Mouse (Mus musculus): Measurements from ENCODE around the gene Tmem131l. TPM values are rescaled to one million over a fixed set of nuclear protein-coding genes. Genes with fewer than 3 reads are reported as not detected.

Gene Tmem131l
- polyA plus RNA-seq, 1 experiment from 2014 or later: 91.8 TPM

GRCm38 (mm10) chr3:84040476-84041082, 604 bp upstream of the Tmem131l start:
- Histone ChIP-seq H3K27me3 (peaks cover 6% of the 10 kb centered on the region; the same call in 1 of the 2 replicates), H3K27ac (peak overlapping the region; percentile 95), H3K4me2 (replicated peaks) (peak overlapping the region; percentile 87), H3K9ac (replicated peaks) (peak overlapping the region; percentile 97), H3K9me3 (no peaks in the 10 kb centered on the region), H3K36me3 (no peaks in the 10 kb centered on the region), H3K4me3 (replicated peaks) (peak overlapping the region; percentile 95), H3K4me1 (replicated peaks) (peaks cover 37% of the 10 kb centered on the region)
- 5% methylated on average over 23 of the region's 23 CpGs for WGBS
- peak; percentile 69 for ATAC-seq

- H3K27ac ChIP-seq: peak overlapping the region; percentile 95
- H3K9me3 ChIP-seq: no peaks in the 10 kb centered on the region
- peaks cover 6% of the 10 kb centered on the region; the same call in 1 of the 2 replicates for H3K27me3 ChIP-seq
- under 1% methylated on average over 42 of the region's 42 CpGs for WGBS
- H3K9ac ChIP-seq (replicated peaks): peak overlapping the region; percentile 97
- peaks cover 52% of the 10 kb centered on the region for H3K4me1 ChIP-seq (replicated peaks)
- no peaks in the 10 kb centered on the region for H3K36me3 ChIP-seq
- H3K4me2 ChIP-seq (replicated peaks): peak overlapping the region; percentile 87
- peak overlapping the region; percentile 95 for H3K4me3 ChIP-seq (replicated peaks)
- ATAC-seq: peak; percentile 31
Observed at GRCm38 (mm10) chr3:84038981-84039645, 862 bp downstream of the Tmem131l start.

- ATAC-seq: no peak
- peak overlapping the region; percentile 95 for H3K4me3 ChIP-seq (replicated peaks)
- H3K4me2 ChIP-seq (replicated peaks): peak overlapping the region; percentile 87
- peaks cover 62% of the 10 kb centered on the region for H3K4me1 ChIP-seq (replicated peaks)
- peak overlapping the region; percentile 97 for H3K9ac ChIP-seq (replicated peaks)
- H3K27me3 ChIP-seq: peaks cover 6% of the 10 kb centered on the region; the same call in 1 of the 2 replicates
- H3K36me3 ChIP-seq: no peaks in the 10 kb centered on the region
- H3K9me3 ChIP-seq: no peaks in the 10 kb centered on the region
- WGBS: 36% methylated on average over 1 of the region's 1 CpGs
- H3K27ac ChIP-seq: no peak overlapping the region; the same call in 1 of the 2 replicates
Observed at GRCm38 (mm10) chr3:84038126-84038525, 1.8 kb downstream of the Tmem131l start.

GRCm38 (mm10) chr3:84037536-84037935, 2.4 kb downstream of the Tmem131l start:
- 90% methylated on average over 3 of the region's 3 CpGs for WGBS

GRCm38 (mm10) chr3:84036866-84037265, 3.1 kb downstream of the Tmem131l start:
- Histone ChIP-seq H3K27me3 (peaks cover 2% of the 10 kb centered on the region; the same call in 1 of the 2 replicates), H3K4me3 (replicated peaks) (0 out of 2 replicates have a peak overlapping the region, but pooled peaks have one; percentile 1), H3K9ac (replicated peaks) (no peak overlapping the region), H3K27ac (no peak overlapping the region), H3K9me3 (no peaks in the 10 kb centered on the region), H3K4me2 (replicated peaks) (peak overlapping the region; percentile 87), H3K36me3 (no peaks in the 10 kb centered on the region), H3K4me1 (replicated peaks) (peaks cover 70% of the 10 kb centered on the region)
- ATAC-seq: no peak
- 96% methylated on average over 4 of the region's 4 CpGs for WGBS

More at GRCm38 (mm10) chr3:84037536-84037935, 2.4 kb downstream of the Tmem131l start:
- Histone ChIP-seq H3K4me3 (replicated peaks) (peak overlapping the region; percentile 95), H3K9ac (replicated peaks) (peak overlapping the region; percentile 8; the same call in 1 of the 2 replicates), H3K9me3 (no peaks in the 10 kb centered on the region), H3K4me2 (replicated peaks) (peak overlapping the region; percentile 87), H3K27me3 (peaks cover 6% of the 10 kb centered on the region; the same call in 1 of the 2 replicates), H3K36me3 (no peaks in the 10 kb centered on the region), H3K27ac (no peak overlapping the region), H3K4me1 (replicated peaks) (peaks cover 68% of the 10 kb centered on the region)
- no peak for ATAC-seq

GRCm38 (mm10) chr3:84035728-84036364, 4.1 kb downstream of the Tmem131l start:
- Histone ChIP-seq H3K4me2 (replicated peaks) (no peak overlapping the region; the same call in 1 of the 2 replicates), H3K4me1 (replicated peaks) (peaks cover 69% of the 10 kb centered on the region)

GRCm38 (mm10) chr3:84034115-84034780, 5.7 kb downstream of the Tmem131l start:
- no peak for ATAC-seq
- H3K9ac ChIP-seq (replicated peaks): no peak overlapping the region
- peaks cover 19% of the 10 kb centered on the region; the same call in 1 of the 2 replicates for H3K36me3 ChIP-seq
- 88% methylated on average over 5 of the region's 5 CpGs for WGBS
- no peak overlapping the region for H3K4me2 ChIP-seq (replicated peaks)
- no peaks in the 10 kb centered on the region for H3K9me3 ChIP-seq
- H3K27me3 ChIP-seq: no peaks in the 10 kb centered on the region
- no peak overlapping the region for H3K4me3 ChIP-seq (replicated peaks)
- no peak overlapping the region for H3K27ac ChIP-seq
- peaks cover 63% of the 10 kb centered on the region for H3K4me1 ChIP-seq (replicated peaks)

More at GRCm38 (mm10) chr3:84035728-84036364, 4.1 kb downstream of the Tmem131l start:
- 92% methylated on average over 6 of the region's 6 CpGs for WGBS
- ATAC-seq: no peak
- no peak overlapping the region for H3K4me3 ChIP-seq (replicated peaks)
- H3K27me3 ChIP-seq: no peaks in the 10 kb centered on the region
- H3K9ac ChIP-seq (replicated peaks): no peak overlapping the region
- H3K27ac ChIP-seq: no peak overlapping the region
- peaks cover 8% of the 10 kb centered on the region; the same call in 1 of the 2 replicates for H3K36me3 ChIP-seq
- H3K9me3 ChIP-seq: no peaks in the 10 kb centered on the region

GRCm38 (mm10) chr3:84032933-84033730, 6.8 kb downstream of the Tmem131l start:
- Histone ChIP-seq H3K9ac (replicated peaks) (0 out of 2 replicates have a peak overlapping the region, but pooled peaks have one; percentile 1), H3K9me3 (no peaks in the 10 kb centered on the region), H3K4me3 (replicated peaks) (no peak overlapping the region), H3K36me3 (peaks cover 26% of the 10 kb centered on the region; the same call in 1 of the 2 replicates), H3K4me1 (replicated peaks) (peaks cover 58% of the 10 kb centered on the region), H3K4me2 (replicated peaks) (no peak overlapping the region; the same call in 1 of the 2 replicates), H3K27ac (no peak overlapping the region), H3K27me3 (no peaks in the 10 kb centered on the region)
- peak; percentile 32 for ATAC-seq
- 73% methylated on average over 10 of the region's 10 CpGs for WGBS

- no peak overlapping the region for H3K9ac ChIP-seq (replicated peaks)
- peaks cover 54% of the 10 kb centered on the region for H3K4me1 ChIP-seq (replicated peaks)
- no peak for ATAC-seq
- peaks cover 33% of the 10 kb centered on the region for H3K36me3 ChIP-seq
- no peaks in the 10 kb centered on the region for H3K27me3 ChIP-seq
- 96% methylated on average over 5 of the region's 5 CpGs for WGBS
- H3K9me3 ChIP-seq: no peaks in the 10 kb centered on the region
- no peak overlapping the region for H3K27ac ChIP-seq
- no peak overlapping the region for H3K4me2 ChIP-seq (replicated peaks)
- no peak overlapping the region for H3K4me3 ChIP-seq (replicated peaks)
Observed at GRCm38 (mm10) chr3:84032419-84032818, 7.6 kb downstream of the Tmem131l start.

GRCm38 (mm10) chr3:84031216-84031615, 8.8 kb downstream of the Tmem131l start:
- H3K4me3 ChIP-seq (replicated peaks): no peak overlapping the region
- peaks cover 36% of the 10 kb centered on the region for H3K36me3 ChIP-seq
- H3K9ac ChIP-seq (replicated peaks): no peak overlapping the region
- no peak overlapping the region for H3K4me2 ChIP-seq (replicated peaks)
- no peak for ATAC-seq
- H3K27me3 ChIP-seq: no peaks in the 10 kb centered on the region
- H3K4me1 ChIP-seq (replicated peaks): peaks cover 50% of the 10 kb centered on the region
- H3K9me3 ChIP-seq: no peaks in the 10 kb centered on the region
- 91% methylated on average over 3 of the region's 3 CpGs for WGBS
- H3K27ac ChIP-seq: no peak overlapping the region

GRCm38 (mm10) chr3:84028968-84029367, 11.0 kb downstream of the Tmem131l start:
- Histone ChIP-seq H3K9me3 (no peaks in the 10 kb centered on the region), H3K27ac (no peak overlapping the region), H3K27me3 (no peaks in the 10 kb centered on the region), H3K9ac (replicated peaks) (no peak overlapping the region), H3K4me2 (replicated peaks) (no peak overlapping the region), H3K36me3 (peaks cover 37% of the 10 kb centered on the region), H3K4me1 (replicated peaks) (peaks cover 46% of the 10 kb centered on the region), H3K4me3 (replicated peaks) (no peak overlapping the region)
- no peak for ATAC-seq
- WGBS: 87% methylated on average over 4 of the region's 4 CpGs
